Mouse (Mus musculus): Measurements from ENCODE around the gene Vsnl1.

DNA sequence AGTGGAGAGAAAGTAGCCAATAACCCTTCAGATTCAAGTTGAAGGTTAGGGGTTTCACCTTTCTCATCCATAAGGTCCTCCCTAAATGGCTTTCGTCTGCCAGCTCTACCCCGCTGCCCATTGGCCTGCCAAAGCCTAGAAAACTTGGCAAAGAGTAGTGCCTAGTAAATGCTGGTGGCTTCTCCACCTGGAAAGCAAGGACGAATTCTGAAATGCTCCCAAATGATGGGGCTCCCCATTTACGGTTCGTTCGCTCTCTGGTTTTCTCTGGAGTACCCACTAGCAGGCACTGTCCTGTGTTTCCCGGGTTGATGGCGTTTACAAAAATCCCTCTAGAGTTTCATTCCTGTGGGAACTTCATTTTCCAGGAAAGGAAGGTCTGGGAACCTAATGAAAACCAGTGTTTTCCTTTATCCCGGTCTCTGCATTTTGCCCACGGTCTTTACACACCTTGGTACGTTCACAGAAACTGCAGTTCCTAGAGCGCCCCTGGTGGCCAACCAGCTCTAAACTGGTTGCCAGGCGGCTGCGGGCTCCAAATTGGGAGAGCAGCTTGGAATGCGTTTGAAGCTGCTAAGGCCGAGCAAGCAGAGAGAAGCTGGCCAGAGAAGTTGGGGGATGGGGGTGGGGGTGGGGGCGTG is 973 bp upstream of the Vsnl1 start:
- TF ChIP-seq CTCF (IDR thresholded peaks at IDR 0.05; ENCODE audit: insufficient read depth, low read length) (peak; percentile 37), POLR2A (IDR thresholded peaks at IDR 0.05; ENCODE audit: borderline replicate concordance, extremely low read depth, low read depth, low read length) (no peak)

All from lung, adult 2 months (tissue).